Mouse (Mus musculus) adrenal gland, postnatal 4 days (tissue): ENCODE data around the gene Gm20388. TPM values are rescaled to one million over a fixed set of nuclear protein-coding genes. Genes with fewer than 3 reads are reported as not detected.
"Not testable (repeated sequence)": the region's sequence is repeated elsewhere in the genome, so short reads cannot be mapped to it uniquely, and the experiment has no call there.

Source experiments
- DNase-seq, 2 experiments: peaks; one replicate each; pipeline ENCODE4 v3.0.0; 2021 to 2022; ENCODE audit warnings: low spot score in 2 of 2, mixed read lengths in 2 of 2
- total RNA-seq, 2 experiments: library from RNA; stranded (reverse); gene quantifications; 2 replicates each; pipeline ENCODE4 v1.2.3; 2021

The Gm20388 gene
- total RNA-seq, 2 experiments from 2014 or later = 8.8 TPM; not detected in 1

- DNase-seq = no peak
These were observed 3127.7 kb downstream of the Gm20388 start for GRCm38 (mm10) chr8:123038351-123038750.

GRCm38 (mm10) chr8:123039376-123040109 lies 3128.9 kb downstream of the Gm20388 start:
- DNase-seq = no peak

GRCm38 (mm10) chr8:123040110-123040650 lies 3129.5 kb downstream of the Gm20388 start:
- DNase-seq = no peak

DNA sequence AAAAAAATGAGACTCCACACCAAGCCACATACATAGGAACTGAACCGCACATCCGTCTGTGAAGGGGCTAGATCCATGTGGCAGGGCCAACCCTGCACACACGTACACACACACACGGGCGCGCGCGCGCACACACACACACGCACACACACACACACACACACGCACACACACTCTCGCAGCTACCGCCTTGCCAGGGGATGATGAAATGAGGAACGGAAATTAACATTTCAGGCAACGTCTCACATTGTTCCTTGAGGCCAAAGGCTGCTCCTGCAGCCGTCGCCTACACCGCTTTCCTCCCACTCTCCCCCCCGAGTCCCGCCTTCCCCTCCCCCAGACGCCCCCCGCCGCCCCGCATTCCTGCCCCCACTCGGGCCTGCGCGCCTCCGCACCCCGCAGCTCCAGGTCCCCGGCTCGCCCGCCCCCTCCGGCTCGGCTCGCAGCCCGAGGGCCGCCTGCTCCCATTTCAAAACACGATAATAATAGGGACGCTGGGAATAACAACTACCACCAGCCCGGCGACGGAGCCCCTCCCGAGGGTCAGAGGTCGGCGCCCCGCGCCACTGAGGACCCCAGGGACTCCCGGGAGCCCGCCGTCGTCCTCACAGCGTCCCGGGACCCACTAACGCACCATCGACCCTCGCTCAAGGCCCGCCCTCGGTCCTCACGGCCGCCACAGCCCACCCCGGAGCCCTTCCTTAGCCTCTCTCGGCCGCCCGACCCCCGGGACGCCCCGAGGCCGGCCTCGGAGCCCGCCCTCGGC lies 3130.6 kb downstream of the Gm20388 start:
- peak; percentile 19 to 21 for DNase-seq

GRCm38 (mm10) chr8:123041774-123042105 lies 3131.1 kb downstream of the Gm20388 start:
- DNase-seq = no peak

- DNase-seq = peak; percentile 97 to 98
These were observed 3131.7 kb downstream of the Gm20388 start, which contains the start of gene Ankrd11 for GRCm38 (mm10) chr8:123042158-123042973. Gene Ankrd11 (minus strand): TSS chr8:123042277.

DNA sequence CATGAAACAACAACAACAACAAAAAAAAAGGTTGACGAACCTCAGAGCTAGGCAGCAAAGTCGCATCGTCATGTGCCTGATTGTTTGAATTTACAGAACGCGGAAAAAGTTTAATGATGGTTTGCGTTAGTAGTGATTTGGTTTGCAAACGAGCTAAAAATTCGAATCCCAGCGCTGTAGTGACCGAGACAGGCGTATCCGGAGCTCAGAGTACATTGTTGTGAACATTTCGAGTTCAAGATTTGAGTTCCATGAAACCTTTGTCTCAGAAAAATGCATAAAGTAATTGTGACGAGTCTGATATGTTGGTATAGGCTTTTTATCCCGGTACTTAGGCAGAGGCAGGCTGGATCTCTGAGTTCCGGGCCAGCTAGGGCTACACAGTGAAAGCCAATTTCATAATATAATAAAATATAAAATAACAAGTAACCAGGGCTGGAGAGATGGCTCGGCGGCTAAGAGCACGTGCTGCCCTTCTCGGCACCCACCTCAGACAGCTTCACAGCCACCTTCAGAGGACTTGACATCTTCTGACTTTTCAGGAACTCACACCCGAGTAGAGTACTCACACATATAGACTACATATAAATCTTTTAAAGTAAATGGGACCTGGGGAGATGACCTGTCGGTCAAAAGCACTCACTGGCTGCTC lies 3132.5 kb downstream of the Gm20388 start:
- no peak for DNase-seq

DNA sequence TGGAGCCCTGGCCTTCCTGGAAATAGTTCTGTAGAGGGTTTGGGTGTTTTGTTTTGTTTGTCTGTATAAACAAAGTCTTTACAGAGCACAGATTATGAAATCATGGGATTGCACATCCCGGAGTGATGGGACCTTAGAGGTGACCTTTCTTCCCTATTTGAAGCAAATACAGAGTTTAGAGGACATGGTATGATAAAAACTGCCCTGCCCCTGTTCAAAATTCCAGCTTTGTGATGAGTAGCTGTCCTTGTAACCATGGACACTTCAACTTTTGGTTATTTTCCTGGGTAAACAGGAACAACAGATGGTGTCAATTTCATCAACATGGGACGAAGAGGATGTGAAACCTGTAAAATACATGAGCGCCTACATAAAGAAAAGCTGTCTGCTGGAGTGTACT lies 3133.3 kb downstream of the Gm20388 start:
- DNase-seq = no peak

DNA sequence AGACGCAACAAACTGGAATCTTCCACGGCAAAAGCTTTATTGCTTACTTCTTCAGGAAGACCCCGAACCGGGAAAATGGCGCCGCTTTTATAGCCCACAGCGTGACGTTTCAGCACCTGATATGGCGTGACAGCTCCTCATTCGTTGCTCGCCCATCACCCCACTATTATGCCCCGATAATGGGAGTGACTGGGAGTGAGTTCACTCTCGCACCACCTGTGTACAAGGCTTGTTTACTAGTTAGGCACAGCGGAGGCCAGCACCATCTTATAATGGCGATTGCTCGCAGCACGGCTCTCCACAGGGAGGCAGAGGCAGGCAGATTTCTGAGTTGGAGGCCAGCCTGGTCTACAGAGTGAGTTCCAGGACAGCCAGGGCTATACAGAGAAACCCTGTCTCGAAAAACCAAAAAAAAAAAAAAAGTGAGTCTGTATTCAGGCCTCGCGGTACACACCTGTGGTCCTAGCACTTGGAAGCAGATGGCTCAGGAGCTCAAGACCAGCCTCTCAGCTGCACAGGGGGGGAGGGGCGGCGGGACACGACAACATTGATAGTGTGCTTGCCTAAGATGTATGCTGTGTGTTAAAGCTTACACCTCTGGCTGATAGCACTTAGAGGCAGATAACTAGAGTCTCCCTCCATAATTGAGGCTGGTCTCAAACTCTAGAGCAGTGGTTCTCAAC lies 3134.2 kb downstream of the Gm20388 start:
- DNase-seq = not testable (repeated sequence)

- no peak for DNase-seq
These were observed 3136.1 kb downstream of the Gm20388 start for GRCm38 (mm10) chr8:123046706-123047105.

DNA sequence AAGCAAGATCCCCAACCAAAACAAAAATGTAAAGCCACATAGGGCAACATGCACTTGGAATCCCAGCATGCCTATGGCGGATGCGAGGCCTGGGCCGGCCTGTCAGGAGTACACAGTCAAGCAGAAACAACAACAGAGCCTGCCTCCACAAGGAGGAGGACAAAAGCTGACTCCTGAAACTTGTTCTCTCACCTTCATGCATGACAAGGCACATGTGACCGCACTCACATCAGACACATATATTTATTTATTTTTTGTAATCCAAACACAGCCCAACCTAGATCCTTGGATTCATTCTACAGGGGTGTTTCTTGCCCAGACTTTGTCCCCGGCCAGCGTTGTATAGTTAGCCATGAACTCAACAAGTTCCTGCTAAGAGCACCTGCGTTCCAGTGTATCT lies 3137.2 kb downstream of the Gm20388 start:
- no peak for DNase-seq

DNA sequence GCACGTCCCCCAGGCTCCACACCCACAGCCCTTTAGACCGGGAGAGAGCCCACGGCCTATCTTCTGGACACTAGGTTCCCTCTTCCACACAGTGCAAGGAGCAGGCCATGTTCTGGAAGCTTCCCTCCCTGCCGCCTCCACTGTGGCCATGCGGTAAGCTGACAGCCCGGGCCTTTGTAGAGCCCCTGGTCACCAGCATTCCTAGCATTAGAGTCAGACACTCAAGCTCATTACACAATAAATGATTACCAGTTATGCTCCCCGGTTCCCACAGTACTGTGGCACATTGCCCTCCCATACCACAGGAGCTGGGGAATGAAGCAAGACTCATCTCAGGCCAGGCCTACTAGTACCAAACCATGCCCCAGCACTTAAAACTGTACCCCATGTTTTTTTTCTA lies 3137.8 kb downstream of the Gm20388 start:
- DNase-seq = no peak

DNA sequence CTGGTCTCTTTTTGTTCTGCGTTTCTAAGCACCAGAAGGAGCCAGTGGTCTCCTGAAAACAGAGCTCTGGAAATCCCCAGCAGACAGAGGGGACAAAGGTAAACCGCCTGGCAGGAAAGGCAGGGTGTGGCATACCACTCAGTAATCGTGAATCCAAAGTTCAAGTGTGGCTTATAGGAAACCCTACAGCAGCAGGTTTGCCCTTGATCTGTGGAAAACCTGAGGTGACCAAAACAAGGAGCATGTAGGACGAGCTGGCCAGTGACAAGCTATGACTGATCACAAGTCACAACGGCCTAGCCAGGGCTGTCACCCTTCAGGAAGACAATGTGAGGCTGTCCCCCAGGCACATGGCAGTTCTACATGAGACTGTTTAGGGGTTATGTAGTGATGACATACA lies 3140.8 kb downstream of the Gm20388 start:
- no peak for DNase-seq

GRCm38 (mm10) chr8:123062721-123063120 lies 3152.1 kb downstream of the Gm20388 start, which contains the start of gene Spg7:
Gene Spg7 (plus strand): TSS chr8:123062942.
- DNase-seq = no peak

- no peak for DNase-seq
These were observed 3153.4 kb downstream of the Gm20388 start for GRCm38 (mm10) chr8:123064072-123064471.

DNA sequence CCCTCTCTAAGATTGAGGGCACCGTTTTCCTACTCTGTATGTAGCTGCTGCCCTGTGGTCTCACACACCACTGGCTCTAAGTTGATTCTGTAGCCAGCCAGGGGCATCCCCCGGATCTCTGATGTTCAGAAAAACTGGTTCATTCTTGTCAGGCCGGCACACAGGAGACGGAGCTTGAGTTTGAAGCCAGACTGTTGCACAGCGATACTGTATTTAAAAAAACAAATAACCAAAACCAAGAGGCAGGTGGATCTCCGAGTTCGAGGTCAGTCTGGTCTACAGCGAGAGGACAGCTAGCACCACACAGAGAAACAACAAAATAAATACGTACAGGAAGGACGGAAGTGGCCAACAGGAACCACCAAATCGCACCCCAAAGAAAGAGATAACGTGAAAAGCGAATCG lies 3154.2 kb downstream of the Gm20388 start:
- no peak for DNase-seq

GRCm38 (mm10) chr8:123065214-123066100 lies 3154.8 kb downstream of the Gm20388 start:
- peak; percentile 91 to 92 for DNase-seq

DNA sequence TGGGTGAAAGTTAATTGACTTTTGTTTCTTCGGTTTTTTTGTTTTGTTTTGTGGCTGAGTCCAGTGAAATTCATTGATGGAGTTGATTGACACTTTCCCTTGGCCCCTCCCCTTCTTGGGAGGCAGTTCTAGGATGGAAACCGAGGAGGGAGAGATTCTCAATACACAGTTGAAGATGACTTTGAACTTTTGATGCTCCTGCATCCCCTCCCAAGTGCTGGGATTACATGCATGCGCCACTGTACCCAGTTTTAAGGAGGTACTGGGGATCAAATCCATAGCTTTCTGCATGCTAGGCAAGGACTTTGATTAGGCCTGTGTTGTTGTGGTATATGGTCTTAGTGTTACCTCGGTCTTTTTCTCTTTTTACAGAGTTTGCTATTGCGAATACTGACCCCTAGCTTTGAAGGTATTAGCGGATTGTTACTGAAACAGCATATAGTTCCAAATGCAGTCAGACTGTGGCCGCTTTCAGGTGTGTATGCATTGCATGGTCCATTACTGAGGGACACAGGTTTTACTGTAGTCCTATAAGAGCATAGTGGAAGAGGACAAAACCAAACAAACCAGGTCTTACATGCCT lies 3155.6 kb downstream of the Gm20388 start:
- no peak for DNase-seq

GRCm38 (mm10) chr8:123071176-123071575 lies 3160.5 kb downstream of the Gm20388 start:
- no peak for DNase-seq
